Mouse (Mus musculus) CH12.LX (cell line): ENCODE measurements around the gene Drosha. TPM values are rescaled to one million over a fixed set of nuclear protein-coding genes. Genes with fewer than 3 reads are reported as not detected.

Experiments
- DNase-seq: peaks from one replicate; pipeline ENCODE4 v3.0.0-alpha.2; 2013; ENCODE audit errors: extremely low read depth
- H3K27ac ChIP-seq: 2 replicates; pipeline ENCODE4 v1.5.1; 2012; ENCODE audit warnings: low read depth, mild to moderate bottlenecking, control low read depth, moderate library complexity; ENCODE audit not compliant: insufficient read depth
- H3K27me3 ChIP-seq: replicated peaks from 2 replicates; pipeline ENCODE3; 2012; ENCODE audit warnings: inconsistent platforms
- H3K36me3 ChIP-seq, 2 experiments: replicated peaks in 1 of 2; 2 replicates each; pipeline versions ENCODE3 to v1.6.1; 2012; ENCODE audit warnings: inconsistent platforms in 1 of 2, low read length in 1 of 2, mild to moderate bottlenecking in 1 of 2, mixed read lengths in 1 of 2, moderate library complexity in 1 of 2; ENCODE audit not compliant: control insufficient read depth in 1 of 2, insufficient read depth in 1 of 2
- H3K4me1 ChIP-seq, 2 experiments: 2 replicates each; pipeline ENCODE4 v1.6.1; 2012; ENCODE audit warnings: inconsistent platforms in 1 of 2, moderate library complexity in 1 of 2; ENCODE audit not compliant: insufficient read depth in 2 of 2, control insufficient read depth in 1 of 2
- H3K4me2 ChIP-seq: 2 replicates; pipeline ENCODE4 v1.6.1; 2012; ENCODE audit warnings: low read depth, mild to moderate bottlenecking, control low read depth; ENCODE audit not compliant: poor library complexity, insufficient read depth, severe bottlenecking
- H3K4me3 ChIP-seq, 3 experiments: fragments of 150-350 bp in 1 of 3; sonication (generic) in 1 of 3; replicated peaks in 1 of 3; 2 replicates each; pipeline versions ENCODE3 to v1.5.1; 2011 to 2012; ENCODE audit warnings: low read depth in 2 of 3, low read length in 2 of 3, mild to moderate bottlenecking in 2 of 3, moderate library complexity in 2 of 3, control low read depth in 1 of 3, improper control_type of control experiment in 1 of 3, inconsistent platforms in 1 of 3, mixed read lengths in 1 of 3; ENCODE audit not compliant: poor library complexity in 1 of 3
- H3K79me2 ChIP-seq: replicated peaks from 2 replicates; pipeline ENCODE4 v1.6.1; 2012; ENCODE audit warnings: mild to moderate bottlenecking, moderate library complexity; ENCODE audit not compliant: control insufficient read depth, poor library complexity, insufficient read depth, severe bottlenecking; ENCODE audit errors: extremely low read depth
- H3K9ac ChIP-seq: 2 replicates; pipeline ENCODE4 v1.6.1; 2012; ENCODE audit warnings: low read depth, mild to moderate bottlenecking, control low read depth, moderate library complexity; ENCODE audit not compliant: insufficient read depth
- H3K9me3 ChIP-seq: replicated peaks from 2 replicates; pipeline ENCODE3; 2012; ENCODE audit warnings: low read length, inconsistent platforms, mixed read lengths
- BHLHE40 ChIP-seq: IDR thresholded peaks from 2 replicates; pipeline ENCODE4 v1.6.1; 2011; ENCODE audit warnings: mild to moderate bottlenecking, low read depth, low read length, improper control_type of control experiment
- CHD1 ChIP-seq: IDR thresholded peaks from 2 replicates; pipeline ENCODE4 v1.6.1; 2012; ENCODE audit warnings: low read depth, low read length, improper control_type of control experiment, inconsistent platforms
- ELF1 ChIP-seq: IDR thresholded peaks from 2 replicates; pipeline ENCODE4 v1.6.1; 2014; ENCODE audit warnings: low read depth, mild to moderate bottlenecking, inconsistent platforms, low read length, improper control_type of control experiment
- EP300 ChIP-seq: IDR thresholded peaks from 2 replicates; pipeline ENCODE4 v1.6.1; 2011; ENCODE audit warnings: low read length, improper control_type of control experiment
- HCFC1 ChIP-seq: IDR thresholded peaks from 2 replicates; pipeline ENCODE4 v1.6.1; 2012; ENCODE audit warnings: low read depth, mild to moderate bottlenecking, inconsistent platforms, low read length, improper control_type of control experiment
- JUND ChIP-seq: conservative IDR thresholded peaks from 2 replicates; pipeline ENCODE4 v1.6.1; 2011; ENCODE audit warnings: low read depth, low read length, improper control_type of control experiment
- KAT2A ChIP-seq: IDR thresholded peaks from 2 replicates; pipeline ENCODE4 v1.6.1; 2012; ENCODE audit warnings: low read length, improper control_type of control experiment, inconsistent platforms; ENCODE audit not compliant: insufficient replicate concordance
- MAFK ChIP-seq: IDR thresholded peaks from 2 replicates; pipeline ENCODE4 v1.6.1; 2011; ENCODE audit warnings: low read length, improper control_type of control experiment; ENCODE audit not compliant: insufficient replicate concordance
- MAZ ChIP-seq: IDR thresholded peaks from 2 replicates; pipeline ENCODE4 v1.6.1; 2012; ENCODE audit warnings: low read depth, mild to moderate bottlenecking, inconsistent platforms, low read length, improper control_type of control experiment, moderate library complexity
- MEF2A ChIP-seq: IDR thresholded peaks from 2 replicates; pipeline ENCODE4 v1.6.1; 2014; ENCODE audit warnings: low read depth, mild to moderate bottlenecking, inconsistent platforms, low read length, improper control_type of control experiment, borderline replicate concordance
- NELFE ChIP-seq: IDR thresholded peaks from 2 replicates; pipeline ENCODE4 v1.6.1; 2011; ENCODE audit warnings: low read depth, low read length, improper control_type of control experiment
- NRF1 ChIP-seq: IDR thresholded peaks from 2 replicates; pipeline ENCODE4 v1.6.1; 2014; ENCODE audit warnings: low read depth, mild to moderate bottlenecking, inconsistent platforms, low read length, improper control_type of control experiment, moderate library complexity
- PAX5 ChIP-seq: IDR thresholded peaks from 2 replicates; pipeline ENCODE4 v1.6.1; 2012; ENCODE audit warnings: low read length, inconsistent platforms, mixed read lengths
- POLR2A ChIP-seq: IDR thresholded peaks from 2 replicates; pipeline ENCODE4 v1.6.1; 2011; ENCODE audit warnings: low read depth, mild to moderate bottlenecking, improper control_type of control experiment, low read length
- RAD21 ChIP-seq: IDR thresholded peaks from 2 replicates; pipeline ENCODE4 v1.6.1; 2011; ENCODE audit warnings: low read depth, mild to moderate bottlenecking, low read length, improper control_type of control experiment, moderate library complexity
- RCOR1 ChIP-seq: conservative IDR thresholded peaks from 2 replicates; pipeline ENCODE4 v1.6.1; 2012; ENCODE audit warnings: low read depth, mild to moderate bottlenecking, inconsistent platforms, low read length, improper control_type of control experiment
- SIN3A ChIP-seq: IDR thresholded peaks from 2 replicates; pipeline ENCODE4 v1.6.1; 2012; ENCODE audit warnings: low read length, improper control_type of control experiment, inconsistent platforms
- TCF12 ChIP-seq: IDR thresholded peaks from 2 replicates; pipeline ENCODE4 v1.6.1; 2014; ENCODE audit warnings: low read depth, mild to moderate bottlenecking, inconsistent platforms, low read length, improper control_type of control experiment
- UBTF ChIP-seq: IDR thresholded peaks from 2 replicates; pipeline ENCODE4 v1.6.1; 2012; ENCODE audit warnings: low read depth, mild to moderate bottlenecking, inconsistent platforms, low read length, improper control_type of control experiment, moderate library complexity
- USF1 ChIP-seq: IDR thresholded peaks from 2 replicates; pipeline ENCODE4 v1.6.1; 2014; ENCODE audit warnings: low read depth, mild to moderate bottlenecking, inconsistent platforms, low read length, improper control_type of control experiment
- USF2 ChIP-seq: conservative IDR thresholded peaks from 2 replicates; pipeline ENCODE4 v1.6.1; 2011; ENCODE audit warnings: low read depth, low read length, improper control_type of control experiment
- ZMIZ1 ChIP-seq: IDR thresholded peaks from 2 replicates; pipeline ENCODE4 v1.6.1; 2012; ENCODE audit warnings: low read depth, mild to moderate bottlenecking, inconsistent platforms, low read length, improper control_type of control experiment
- ZNF384 ChIP-seq: IDR thresholded peaks from 2 replicates; pipeline ENCODE4 v1.6.1; 2012; ENCODE audit warnings: low read depth, low read length, improper control_type of control experiment, inconsistent platforms
- dilution Hi-C: fragments of 300-500 bp; cut with MboI; formaldehyde crosslinking; loops from 2 replicates; pipeline ENCODE4 v1.14.3; 2020; ENCODE audit warnings: low sequenced_read_pairs; ENCODE audit not compliant: extremely low pct_unique_long_range_greater_than_20kb, extremely low pct_ligation_motif_present
- in situ Hi-C: fragments of 300-500 bp; cut with MboI; formaldehyde crosslinking; loops from 3 replicates; pipeline ENCODE4 v1.14.3; 2019; ENCODE audit warnings: low sequenced_read_pairs, low pct_ligation_motif_present, low pct_unique_long_range_greater_than_20kb, mixed read lengths
- polyA plus RNA-seq: library from polyadenylated mRNA; unstranded; fragments of >175 nt; gene quantifications from 2 replicates; pipeline ENCODE4 v1.2.1, GENCODE M21; 2012; ENCODE audit warnings: low read depth; ENCODE audit not compliant: insufficient read length
- total RNA-seq, 2 experiments: library from RNA; depleted of rRNA; stranded (reverse); fragments of 300-350 nt in 1 of 2; fragments of >200 nt in 1 of 2; gene quantifications; 2 replicates each; pipeline ENCODE4 v1.2.3; 2012 to 2014

Gene Drosha
- total and polyA plus RNA-seq, 3 experiments = 23.4 to 81.9 (median 24.8) TPM

DNA sequence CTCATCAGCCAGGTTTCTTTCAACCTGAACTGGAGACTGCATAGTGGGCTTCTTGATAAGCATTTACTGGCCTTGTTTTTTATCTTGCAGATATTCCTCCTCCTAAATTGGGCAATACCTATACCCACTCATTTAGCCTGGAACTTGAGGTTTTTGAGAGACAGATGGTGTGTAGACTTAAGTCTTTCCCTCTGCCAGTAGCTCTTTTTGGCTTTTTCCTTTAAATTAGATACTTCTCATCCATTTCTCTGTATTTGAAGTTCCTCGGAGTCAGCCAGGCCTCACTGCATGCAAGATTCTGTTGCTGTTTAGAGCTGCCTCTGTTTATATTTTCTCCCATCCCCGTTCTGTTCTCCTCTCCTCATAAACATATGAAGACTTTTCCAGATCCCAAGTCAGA lies 51.7 kb downstream of the Drosha start:
- H3K79me2 ChIP-seq = no peaks in the 10 kb centered on the region
- dilution Hi-C loops (no loop called here), in situ Hi-C loops (no loop called here)
- no peak for DNase-seq
- peaks cover 39 to 78% of the 10 kb centered on the region in 2 experiments for H3K36me3 ChIP-seq
- H3K9me3 ChIP-seq = no peaks in the 10 kb centered on the region
- H3K4me2 ChIP-seq = no peak overlapping the region
- no peak overlapping the region for H3K27ac ChIP-seq
- no peak overlapping the region for H3K4me3 ChIP-seq
- no peaks in the 10 kb centered on the region for H3K27me3 ChIP-seq
- H3K9ac ChIP-seq = no peak overlapping the region
- H3K4me1 ChIP-seq = peaks cover 0 to 4% of the 10 kb centered on the region in 2 experiments; a peak in 1 of 4 replicates
- TF ChIP-seq MEF2A (no peak), USF2 (no peak), CHD1 (no peak), MAFK (no peak), NRF1 (no peak), POLR2A (no peak), RCOR1 (no peak), UBTF (no peak), MAZ (no peak), ELF1 (no peak), PAX5 (no peak), NELFE (no peak), USF1 (no peak), JUND (no peak), SIN3A (no peak), ZMIZ1 (no peak)
- TF ChIP-seq, all 38 proteins: peak for 0

DNA sequence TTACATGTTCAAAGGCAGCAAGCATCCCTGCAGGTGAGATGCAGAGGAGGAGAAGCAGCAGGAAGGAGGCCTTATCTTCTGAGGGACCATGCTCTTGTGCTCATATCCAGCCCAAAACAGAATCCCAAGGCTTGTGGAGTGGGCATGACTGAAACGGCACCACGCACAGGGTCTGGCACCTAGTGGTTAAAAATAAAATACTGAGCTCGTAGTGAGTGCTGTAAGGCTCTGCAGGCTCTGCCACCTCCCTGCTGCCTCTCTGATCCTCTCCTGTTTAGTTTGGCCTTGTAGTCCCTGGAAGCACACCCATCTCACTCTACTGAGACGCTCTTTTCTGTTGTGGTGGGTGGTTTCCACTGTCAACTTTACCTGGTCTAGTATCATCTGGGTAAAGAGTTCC lies 52.3 kb downstream of the Drosha start:
- H3K27me3 ChIP-seq = no peaks in the 10 kb centered on the region
- peaks cover 0 to 4% of the 10 kb centered on the region in 2 experiments; a peak in 1 of 4 replicates for H3K4me1 ChIP-seq
- H3K36me3 ChIP-seq = peaks cover 39 to 80% of the 10 kb centered on the region in 2 experiments
- H3K27ac ChIP-seq = no peak overlapping the region
- no peak overlapping the region for H3K4me2 ChIP-seq
- no peak overlapping the region for H3K4me3 ChIP-seq
- in situ Hi-C loops (no loop called here), dilution Hi-C loops (no loop called here)
- H3K9me3 ChIP-seq = no peaks in the 10 kb centered on the region
- H3K79me2 ChIP-seq = no peaks in the 10 kb centered on the region
- no peak for DNase-seq
- H3K9ac ChIP-seq = no peak overlapping the region
- TF ChIP-seq HCFC1 = no peak
- no peak for TF ChIP-seq TCF12
- no peak for TF ChIP-seq SIN3A
- no peak for TF ChIP-seq CHD1
- no peak for TF ChIP-seq NELFE
- no peak for TF ChIP-seq KAT2A
- no peak for TF ChIP-seq RAD21
- TF ChIP-seq ELF1 = no peak
- TF ChIP-seq EP300 = no peak
- TF ChIP-seq ZNF384 = no peak
- TF ChIP-seq MAZ = no peak
- TF ChIP-seq MEF2A = no peak
- TF ChIP-seq BHLHE40 = no peak
